Mouse (Mus musculus): Measurements from ENCODE around the gene Fam160a1.

The Fam160a1 gene

GRCm38 (mm10) chr3:85619345-85619744, 197.7 kb downstream of the Fam160a1 start:
- no peak for DNase-seq

- DNase-seq, result no peak
Observed at GRCm38 (mm10) chr3:85618885-85619284, 198.2 kb downstream of the Fam160a1 start.

GRCm38 (mm10) chr3:85616389-85616788, 200.7 kb downstream of the Fam160a1 start:
- DNase-seq, result no peak
